Mouse (Mus musculus) heart, embryonic 14.5 days (tissue): Measurements from ENCODE around the gene Fam216a. TPM values are rescaled to one million over a fixed set of nuclear protein-coding genes. Genes with fewer than 3 reads are reported as not detected.
"Not testable (repeated sequence)": the region's sequence is repeated elsewhere in the genome, so short reads cannot be mapped to it uniquely, and the experiment has no call there.

Experiments used
- ATAC-seq: fragments of 200-750 bp; cut with Nextera tagmentation; 2 replicates; pipeline ENCODE4 v1.8.0; 2017; ENCODE audit warnings: low read depth, moderate TSS enrichment; ENCODE audit not compliant: insufficient number of reproducible peaks, insufficient read depth, low FRiP score
- H3K27ac ChIP-seq, 2 experiments: fragments of 200-500 bp in 1 of 2; fragments of 300-500 bp in 1 of 2; sonication (generic) in 1 of 2; replicated peaks in 1 of 2; 2 replicates each; pipeline ENCODE4 v1.5.1; 2012 to 2014; ENCODE audit warnings: low read depth in 2 of 2, low read length in 2 of 2, control low read depth in 1 of 2, mild to moderate bottlenecking in 1 of 2, mixed read lengths in 1 of 2; ENCODE audit not compliant: control insufficient read depth in 1 of 2, insufficient read depth in 1 of 2
- H3K27me3 ChIP-seq: fragments of 300-500 bp; sonication (generic); 2 replicates; pipeline ENCODE4 v1.6.1; 2014; ENCODE audit warnings: mild to moderate bottlenecking, low read length, control low read depth; ENCODE audit not compliant: control insufficient read depth, insufficient read depth
- H3K36me3 ChIP-seq: fragments of 300-500 bp; sonication (generic); 2 replicates; pipeline ENCODE4 v1.6.1; 2014; ENCODE audit warnings: mild to moderate bottlenecking, control low read depth, low read length, mixed read lengths; ENCODE audit not compliant: control insufficient read depth, insufficient read depth
- H3K4me1 ChIP-seq, 2 experiments: fragments of 200-500 bp in 1 of 2; fragments of 300-500 bp in 1 of 2; sonication (generic) in 1 of 2; 2 replicates each; pipeline ENCODE4 v1.6.1; 2012 to 2014; ENCODE audit warnings: low read length in 2 of 2, control low read depth in 1 of 2, mixed read lengths in 1 of 2; ENCODE audit not compliant: control insufficient read depth in 2 of 2, insufficient read depth in 2 of 2
- H3K4me2 ChIP-seq: fragments of 300-500 bp; sonication (generic); 2 replicates; pipeline ENCODE4 v1.6.1; 2014; ENCODE audit warnings: mild to moderate bottlenecking, low read length
- H3K4me3 ChIP-seq, 2 experiments: fragments of 200-500 bp in 1 of 2; fragments of 300-500 bp in 1 of 2; sonication (generic) in 1 of 2; 2 replicates each; pipeline ENCODE4 v1.5.1; 2012 to 2014; ENCODE audit warnings: low read length in 2 of 2, mild to moderate bottlenecking in 2 of 2, control low read depth in 1 of 2, low read depth in 1 of 2, moderate library complexity in 1 of 2; ENCODE audit not compliant: control insufficient read depth in 1 of 2, insufficient read depth in 1 of 2
- H3K9ac ChIP-seq: fragments of 300-500 bp; sonication (generic); 2 replicates; pipeline ENCODE4 v1.6.1; 2014; ENCODE audit warnings: mild to moderate bottlenecking, low read length
- H3K9me3 ChIP-seq: fragments of 300-500 bp; sonication (generic); 2 replicates; pipeline ENCODE4 v1.6.1; 2016; ENCODE audit warnings: low read length, control low read depth; ENCODE audit not compliant: control insufficient read depth
- WGBS: fragments of 180-500 bp; shearing (Covaris S2); extraction: QIAGEN DNeasy Blood & Tissue Kit; methylation state at CpG from one replicate; pipeline ENCODE4 v1.1.7; 2014; 5-methylcytosine and 5-hydroxymethylcytosine counted together
- polyA plus RNA-seq: library from polyadenylated mRNA; unstranded; fragments of >200 nt; fragmentation: Nextera tagmentation; extraction: Ambion mirVana; gene quantifications from 2 replicates; pipeline ENCODE4 v1.2.1, GENCODE M21; 2014

Gene Fam216a
- polyA plus RNA-seq = 55.0 and 64.5 TPM in 2 replicates

GRCm38 (mm10) chr5:122372192-122372769 lies at the start of gene Fam216a:
Gene Fam216a (minus strand): TSS chr5:122372364.
- Histone ChIP-seq H3K4me1 (peaks cover 2 to 16% of the 10 kb centered on the region in 2 experiments; a peak in 3 of 4 replicates), H3K9ac (peak within 1 kb of the TSS; percentile 90), H3K9me3 (no peaks in the 10 kb centered on the region), H3K4me3 (peak within 1 kb of the TSS; percentile 81 to 93), H3K36me3 (peaks cover 54% of the 10 kb centered on the region), H3K27ac (peak within 1 kb of the TSS; percentile 89 to 96), H3K4me2 (peak within 1 kb of the TSS; percentile 92), H3K27me3 (no peaks in the 10 kb centered on the region)
- peak; percentile 89 for ATAC-seq
- under 1% methylated on average over 53 of the region's 53 CpGs for WGBS

- no peaks in the 10 kb centered on the region for H3K9me3 ChIP-seq
- H3K4me2 ChIP-seq = peak within 1 kb of the TSS; percentile 93
- H3K9ac ChIP-seq = peak within 1 kb of the TSS; percentile 96
- H3K4me3 ChIP-seq = peak within 1 kb of the TSS; percentile 86 to 87
- no peaks in the 10 kb centered on the region for H3K27me3 ChIP-seq
- H3K4me1 ChIP-seq = peaks cover 4 to 15% of the 10 kb centered on the region in 2 experiments; a peak in 3 of 4 replicates
- 18% methylated on average over 17 of the region's 17 CpGs for WGBS
- no peak for ATAC-seq
- peaks cover 7% of the 10 kb centered on the region; the same call in 1 of the 2 replicates for H3K36me3 ChIP-seq
- H3K27ac ChIP-seq = peak within 1 kb of the TSS; percentile 83 to 89
Observed at GRCm38 (mm10) chr5:122421271-122422068, 49.3 kb upstream of the Fam216a start, which contains the start of gene Anapc7. Gene Anapc7 (plus strand): TSS chr5:122421693.

GRCm38 (mm10) chr5:122420676-122421075 lies 48.5 kb upstream of the Fam216a start:
- not testable (repeated sequence) for H3K4me3 ChIP-seq, H3K9ac ChIP-seq, H3K4me2 ChIP-seq, ATAC-seq, H3K9me3 ChIP-seq, H3K36me3 ChIP-seq, H3K27me3 ChIP-seq, H3K27ac ChIP-seq
- H3K4me1 ChIP-seq = peaks cover 4 to 15% of the 10 kb centered on the region in 2 experiments; a peak in 3 of 4 replicates
- 42% methylated on average over 4 of the region's 4 CpGs for WGBS

- ATAC-seq = no peak
- no peak overlapping the region for H3K27ac ChIP-seq
- H3K4me3 ChIP-seq = no peak overlapping the region
- H3K4me2 ChIP-seq = no peak overlapping the region
- WGBS = 88% methylated on average over 12 of the region's 12 CpGs
- no peaks in the 10 kb centered on the region for H3K4me1 ChIP-seq
- no peaks in the 10 kb centered on the region for H3K27me3 ChIP-seq
- H3K9ac ChIP-seq = no peak overlapping the region
- H3K36me3 ChIP-seq = 0 out of 2 replicates have a peak, but pooled peaks cover 3% of the 10 kb centered on the region
- H3K9me3 ChIP-seq = no peaks in the 10 kb centered on the region
Observed at GRCm38 (mm10) chr5:122415465-122415864, 43.3 kb upstream of the Fam216a start.

GRCm38 (mm10) chr5:122414351-122414750 lies 42.2 kb upstream of the Fam216a start:
- H3K9ac ChIP-seq = no peak overlapping the region

GRCm38 (mm10) chr5:122412826-122413225 lies 40.7 kb upstream of the Fam216a start:
- Histone ChIP-seq H3K27me3 (no peaks in the 10 kb centered on the region), H3K36me3 (peaks cover 13% of the 10 kb centered on the region; the same call in 1 of the 2 replicates), H3K4me2 (no peak overlapping the region), H3K4me3 (no peak overlapping the region), H3K4me1 (no peaks in the 10 kb centered on the region), H3K9ac (no peak overlapping the region), H3K9me3 (no peaks in the 10 kb centered on the region), H3K27ac (no peak overlapping the region)
- ATAC-seq = no peak
- WGBS = 61% methylated on average over 6 of the region's 6 CpGs

More at GRCm38 (mm10) chr5:122414351-122414750, 42.2 kb upstream of the Fam216a start:
- H3K4me2 ChIP-seq = no peak overlapping the region
- WGBS = 92% methylated on average over 5 of the region's 5 CpGs
- no peaks in the 10 kb centered on the region for H3K27me3 ChIP-seq
- peaks cover 13% of the 10 kb centered on the region; the same call in 1 of the 2 replicates for H3K36me3 ChIP-seq
- ATAC-seq = no peak
- no peak overlapping the region for H3K27ac ChIP-seq
- H3K9me3 ChIP-seq = no peaks in the 10 kb centered on the region
- no peaks in the 10 kb centered on the region for H3K4me1 ChIP-seq
- H3K4me3 ChIP-seq = no peak overlapping the region

- no peak overlapping the region for H3K4me2 ChIP-seq
- no peak overlapping the region for H3K9ac ChIP-seq
- no peak for ATAC-seq
- peaks cover 19% of the 10 kb centered on the region for H3K36me3 ChIP-seq
- 77% methylated on average over 5 of the region's 5 CpGs for WGBS
- H3K27ac ChIP-seq = no peak overlapping the region
- H3K9me3 ChIP-seq = no peaks in the 10 kb centered on the region
- no peak overlapping the region for H3K4me3 ChIP-seq
- H3K27me3 ChIP-seq = no peaks in the 10 kb centered on the region
- no peaks in the 10 kb centered on the region for H3K4me1 ChIP-seq
Observed at GRCm38 (mm10) chr5:122411892-122412291, 39.7 kb upstream of the Fam216a start.
